Mouse (Mus musculus) cortical plate, adult 2 months (tissue): Measurements from ENCODE around the gene Gm17606.

Source experiments
- CTCF ChIP-seq: fragments of 200-500 bp; IDR thresholded peaks from 2 replicates; pipeline ENCODE4 v1.5.1; 2011; ENCODE audit warnings: mild to moderate bottlenecking, control low read depth, low read length; ENCODE audit not compliant: insufficient read depth; ENCODE audit errors: extremely low read depth
- POLR2A ChIP-seq: fragments of 200-500 bp; IDR thresholded peaks from 2 replicates; pipeline ENCODE4 v1.6.1; 2011; ENCODE audit warnings: mild to moderate bottlenecking, low read length, control low read depth; ENCODE audit not compliant: insufficient read depth; ENCODE audit errors: extremely low read depth

GRCm38 (mm10) chr14:54632252-54632651 lies 8.5 kb upstream of the Gm17606 start:
- TF ChIP-seq POLR2A (no peak), CTCF (no peak)
